Mouse (Mus musculus): Measurements from ENCODE around the gene Ier2.

GRCm38 (mm10) chr8:84705960-84706359, 43.3 kb upstream of the Ier2 start:
- TF ChIP-seq CTCF (IDR thresholded peaks at IDR 0.05; ENCODE audit: borderline replicate concordance, insufficient read depth, low read depth, low read length): no peak
- TF ChIP-seq POLR2A (IDR thresholded peaks at IDR 0.05; ENCODE audit: borderline replicate concordance, insufficient read depth, low read length): no peak

Data from cerebellum, adult 2 months (tissue).